In genomic region chr1:128416584-128417532, GRCm38 (mm10) we compare ENCODE assay signal across 8 mouse cellular contexts. TPM values are rescaled to one million over a fixed set of nuclear protein-coding genes. Genes with fewer than 3 reads are reported as not detected.
DNase-seq lines count a peak whose midpoint lies in the region; ATAC-seq and TF ChIP-seq lines count a peak whose summit lies in the region.

TSS of gene Dars (minus strand) at chr1:128417368.

- peaks cover 32% of the 10 kb centered on the region for H3K36me3 ChIP-seq in forebrain, embryonic 10.5 days (replicated peaks)
- H3K36me3 ChIP-seq in heart, embryonic 15.5 days, result peaks cover 11% of the 10 kb centered on the region; the same call in 1 of the 2 replicates
- peaks cover 5% of the 10 kb centered on the region for H3K36me3 ChIP-seq in liver, embryonic 14.5 days (replicated peaks; ENCODE audit: control insufficient read depth, insufficient read depth, low read depth)
- no peaks in the 10 kb centered on the region for H3K36me3 ChIP-seq in neural tube, embryonic 11.5 days (ENCODE audit: control insufficient read depth, insufficient read depth, low read length)
- no peaks in the 10 kb centered on the region; the same call in 1 of the 2 replicates for H3K36me3 ChIP-seq in stomach, postnatal 0 days (ENCODE audit: control insufficient read depth, insufficient read depth, low read length)

- DNase-seq in c-Kit-negative CD71-positive TER-119-positive erythroid progenitor cells, embryonic 14.5 days (ENCODE audit: low read depth, low spot score), result peak; percentile 90
- DNase-seq in forebrain, embryonic 10.5 days (ENCODE audit: extremely low spot score, low spot score), result peak; percentile 91
- peak; percentile 93 to 94 for DNase-seq in kidney, postnatal 25 days
- peak; percentile 80 to 84 (median 83) for DNase-seq in liver, embryonic 14.5 days (ENCODE audit: low read depth in 3 of 3, low spot score in 3 of 3)
- DNase-seq in neural tube, embryonic 11.5 days (ENCODE audit: low spot score), result peak; percentile 95
- peak; percentile 94 for DNase-seq in stomach, postnatal 0 days (ENCODE audit: low spot score)

- peak; percentile 77 for TF ChIP-seq EP300 in liver, embryonic 14.5 days (IDR thresholded peaks at IDR 0.05; ENCODE audit: low read depth)
- TF ChIP-seq EP300 in stomach, postnatal 0 days (optimal IDR thresholded peaks at IDR 0.05), result peak; percentile 98

- peak within 1 kb of the TSS; percentile 80 for H3K9ac ChIP-seq in heart, embryonic 15.5 days
- peak within 1 kb of the TSS; percentile 98 for H3K9ac ChIP-seq in liver, embryonic 14.5 days (replicated peaks)
- H3K9ac ChIP-seq in neural tube, embryonic 11.5 days (ENCODE audit: low read length), result peak within 1 kb of the TSS; percentile 98
- peak within 1 kb of the TSS; percentile 100 for H3K9ac ChIP-seq in stomach, postnatal 0 days (ENCODE audit: low read length)

- peak within 1 kb of the TSS; percentile 98 for H3K27ac ChIP-seq in forebrain, embryonic 10.5 days
- H3K27ac ChIP-seq in heart, embryonic 15.5 days, result peak within 1 kb of the TSS; percentile 90
- H3K27ac ChIP-seq in liver, embryonic 14.5 days, result peak within 1 kb of the TSS; percentile 85
- H3K27ac ChIP-seq in neural tube, embryonic 11.5 days (ENCODE audit: low read depth, low read length), result peak within 1 kb of the TSS; percentile 90
- peak within 1 kb of the TSS; percentile 98 for H3K27ac ChIP-seq in stomach, postnatal 0 days (replicated peaks)

- ATAC-seq in CD4-positive, CD25-positive, alpha-beta regulatory T cell, adult 4 months, result peak; percentile 86
- peak; percentile 87 for ATAC-seq in heart, embryonic 15.5 days (replicated peaks; ENCODE audit: insufficient number of reproducible peaks, insufficient read depth, low FRiP score, low read depth)
- ATAC-seq in liver, embryonic 14.5 days (ENCODE audit: insufficient read depth), result peak; percentile 87
- peak; percentile 91 for ATAC-seq in neural tube, embryonic 11.5 days (ENCODE audit: insufficient read depth, low FRiP score, low TSS enrichment)
- ATAC-seq in stomach, postnatal 0 days (ENCODE audit: low FRiP score, low TSS enrichment), result peak; percentile 94

- WGBS in forebrain, embryonic 10.5 days, result under 1% methylated on average over 68 of the region's 68 CpGs
- under 1% methylated on average over 67 of the region's 68 CpGs for whole genome bisulfite sequencing in heart, embryonic 15.5 days
- whole genome bisulfite sequencing in liver, embryonic 14.5 days (ENCODE audit: insufficient replicate concordance), result under 1% methylated on average over 67 of the region's 68 CpGs
- WGBS in neural tube, embryonic 11.5 days, result under 1% methylated on average over 67 of the region's 68 CpGs
- under 1% methylated on average over 60 of the region's 68 CpGs for WGBS in stomach, postnatal 0 days

- peak within 1 kb of the TSS; percentile 69 for H3K4me2 ChIP-seq in heart, embryonic 15.5 days
- H3K4me2 ChIP-seq in liver, embryonic 14.5 days (ENCODE audit: low read depth), result peak within 1 kb of the TSS; percentile 73
- H3K4me2 ChIP-seq in neural tube, embryonic 11.5 days (ENCODE audit: low read depth), result peak within 1 kb of the TSS; percentile 78
- H3K4me2 ChIP-seq in stomach, postnatal 0 days (replicated peaks; ENCODE audit: low read depth), result peak within 1 kb of the TSS; percentile 73

- no peaks in the 10 kb centered on the region for H3K9me3 ChIP-seq in forebrain, embryonic 10.5 days
- no peaks in the 10 kb centered on the region for H3K9me3 ChIP-seq in heart, embryonic 15.5 days (replicated peaks)
- H3K9me3 ChIP-seq in liver, embryonic 14.5 days (ENCODE audit: control insufficient read depth, low read length), result no peaks in the 10 kb centered on the region
- no peaks in the 10 kb centered on the region for H3K9me3 ChIP-seq in neural tube, embryonic 11.5 days (ENCODE audit: control insufficient read depth, low read length)
- no peaks in the 10 kb centered on the region for H3K9me3 ChIP-seq in stomach, postnatal 0 days (ENCODE audit: control insufficient read depth, low read length)

- H3K4me1 ChIP-seq in forebrain, embryonic 10.5 days, result peaks cover 20% of the 10 kb centered on the region
- H3K4me1 ChIP-seq in heart, embryonic 15.5 days (replicated peaks), result peaks cover 5% of the 10 kb centered on the region; the same call in 1 of the 2 replicates
- H3K4me1 ChIP-seq in liver, embryonic 14.5 days (replicated peaks; ENCODE audit: control insufficient read depth in 2 of 2, insufficient read depth in 2 of 2, low read length in 1 of 2), result peaks cover 4 to 6% of the 10 kb centered on the region in 2 experiments; a peak in 3 of 4 replicates
- 0 out of 2 replicates have a peak, but pooled peaks cover 3% of the 10 kb centered on the region for H3K4me1 ChIP-seq in neural tube, embryonic 11.5 days (ENCODE audit: control insufficient read depth, insufficient read depth, low read length)
- no peaks in the 10 kb centered on the region for H3K4me1 ChIP-seq in stomach, postnatal 0 days (replicated peaks; ENCODE audit: control insufficient read depth, insufficient read depth)

- H3K4me3 ChIP-seq in forebrain, embryonic 10.5 days, result peak within 1 kb of the TSS; percentile 98
- H3K4me3 ChIP-seq in heart, embryonic 15.5 days, result peak within 1 kb of the TSS; percentile 64
- peak within 1 kb of the TSS; percentile 83 to 97 for H3K4me3 ChIP-seq in liver, embryonic 14.5 days (ENCODE audit: insufficient read depth in 1 of 2, low read depth in 2 of 2, low read length in 2 of 2)
- peak within 1 kb of the TSS; percentile 89 for H3K4me3 ChIP-seq in neural tube, embryonic 11.5 days (ENCODE audit: low read depth, low read length)
- H3K4me3 ChIP-seq in stomach, postnatal 0 days (ENCODE audit: low read depth, low read length), result peak within 1 kb of the TSS; percentile 90

- no peaks in the 10 kb centered on the region for H3K27me3 ChIP-seq in forebrain, embryonic 10.5 days (ENCODE audit: poor library complexity, severe bottlenecking)
- H3K27me3 ChIP-seq in heart, embryonic 15.5 days, result no peaks in the 10 kb centered on the region
- H3K27me3 ChIP-seq in liver, embryonic 14.5 days (ENCODE audit: control insufficient read depth, insufficient read depth, low read length), result no peaks in the 10 kb centered on the region
- no peaks in the 10 kb centered on the region for H3K27me3 ChIP-seq in neural tube, embryonic 11.5 days (ENCODE audit: control insufficient read depth, insufficient read depth, low read length)
- no peaks in the 10 kb centered on the region for H3K27me3 ChIP-seq in stomach, postnatal 0 days (ENCODE audit: control insufficient read depth, insufficient read depth, low read length)

- no peak for TF ChIP-seq CTCF in liver, embryonic 14.5 days (IDR thresholded peaks at IDR 0.05; ENCODE audit: low read depth)
- TF ChIP-seq CTCF in stomach, postnatal 0 days (IDR thresholded peaks at IDR 0.05; ENCODE audit: low read depth), result no peak

RNA-seq across cellular contexts. Expression of gene Dars, which starts in this region (rescaled TPM):
- polyA plus RNA-seq in CD4-positive, CD25-positive, alpha-beta regulatory T cell, adult 4 months (2017; shearing (Covaris generic)), result 100 to 1,000 TPM; 150 to 165 TPM
- 186 and 191 TPM in 2 replicates for polyA plus RNA-seq in forebrain, embryonic 10.5 days (2016; fragmentation: Nextera tagmentation; extraction: Ambion mirVana)
- 96.1 and 99.2 TPM in 2 replicates for polyA plus RNA-seq in heart, embryonic 15.5 days (2015; fragmentation: Nextera tagmentation; extraction: Ambion mirVana)
- 20.8 and 34.8 TPM in 2 replicates for polyA plus RNA-seq in liver, embryonic 14.5 days (2012; rRNA removed)
- polyA plus RNA-seq in liver, embryonic 14.5 days (2014; fragmentation: Nextera tagmentation; extraction: Ambion mirVana), result 59.6 and 62.8 TPM in 2 replicates
- polyA plus RNA-seq in neural tube, embryonic 11.5 days (2014; fragmentation: Nextera tagmentation; extraction: Ambion mirVana), result 127 and 133 TPM in 2 replicates
- polyA plus RNA-seq in stomach, postnatal 0 days (2015; fragmentation: Nextera tagmentation; extraction: Ambion mirVana), result 85.7 and 89.9 TPM in 2 replicates

Comparison
In these comparisons a context has a peak if more than half of its experiments do, and no peak if none do; other contexts are left out.
1. Peak in every context shown above with its lines: DNase-seq, ATAC-seq, H3K4me3 ChIP-seq and H3K27ac ChIP-seq.